Mouse (Mus musculus): ENCODE measurements around the gene Cbr1.

Gene Cbr1

GRCm38 (mm10) chr16:93605553-93605952, at the start of gene Cbr1:
Gene Cbr1 (plus strand): TSS chr16:93605853.
- DNase-seq (ENCODE audit: low spot score), result no peak

- no peak for DNase-seq (ENCODE audit: low spot score)
These were observed 48.0 kb upstream of the Cbr1 start for GRCm38 (mm10) chr16:93557646-93558045.

- DNase-seq (ENCODE audit: low spot score), result no peak
These were observed 47.2 kb upstream of the Cbr1 start for GRCm38 (mm10) chr16:93558499-93558898.

GRCm38 (mm10) chr16:93572383-93572782, 33.3 kb upstream of the Cbr1 start:
- DNase-seq (ENCODE audit: low spot score), result no peak

- no peak for DNase-seq (ENCODE audit: low spot score)
These were observed 32.2 kb upstream of the Cbr1 start for GRCm38 (mm10) chr16:93573434-93573833.

- no peak for DNase-seq (ENCODE audit: low spot score)
These were observed 31.0 kb upstream of the Cbr1 start for GRCm38 (mm10) chr16:93574521-93575191.

- no peak for DNase-seq (ENCODE audit: low spot score)
These were observed 30.1 kb upstream of the Cbr1 start for GRCm38 (mm10) chr16:93575574-93575973.

GRCm38 (mm10) chr16:93576412-93577082, 29.1 kb upstream of the Cbr1 start:
- peak; percentile 62 for DNase-seq (ENCODE audit: low spot score)

- no peak for DNase-seq (ENCODE audit: low spot score)
These were observed 27.2 kb upstream of the Cbr1 start for GRCm38 (mm10) chr16:93578346-93579005.

GRCm38 (mm10) chr16:93581125-93581524, 24.5 kb upstream of the Cbr1 start:
- no peak for DNase-seq (ENCODE audit: low spot score)

- DNase-seq (ENCODE audit: low spot score), result no peak
These were observed 20.5 kb upstream of the Cbr1 start for GRCm38 (mm10) chr16:93584976-93585702.

- DNase-seq (ENCODE audit: low spot score), result no peak
These were observed 19.9 kb upstream of the Cbr1 start for GRCm38 (mm10) chr16:93585703-93586205.

GRCm38 (mm10) chr16:93586382-93586781, 19.3 kb upstream of the Cbr1 start:
- DNase-seq (ENCODE audit: low spot score), result no peak

GRCm38 (mm10) chr16:93588281-93588680, 17.4 kb upstream of the Cbr1 start:
- no peak for DNase-seq (ENCODE audit: low spot score)

GRCm38 (mm10) chr16:93590915-93591314, 14.7 kb upstream of the Cbr1 start:
- no peak for DNase-seq (ENCODE audit: low spot score)

- no peak for DNase-seq (ENCODE audit: low spot score)
These were observed 13.9 kb upstream of the Cbr1 start for GRCm38 (mm10) chr16:93591450-93592430.

- DNase-seq (ENCODE audit: low spot score), result no peak
These were observed 12.9 kb upstream of the Cbr1 start for GRCm38 (mm10) chr16:93592711-93593110.

GRCm38 (mm10) chr16:93593406-93593805, 12.2 kb upstream of the Cbr1 start:
- no peak for DNase-seq (ENCODE audit: low spot score)

- DNase-seq (ENCODE audit: low spot score), result no peak
These were observed 11.2 kb upstream of the Cbr1 start for GRCm38 (mm10) chr16:93594448-93594847.

GRCm38 (mm10) chr16:93595766-93596165, 9.9 kb upstream of the Cbr1 start:
- DNase-seq (ENCODE audit: low spot score), result no peak

- DNase-seq (ENCODE audit: low spot score), result no peak
These were observed 8.8 kb upstream of the Cbr1 start for GRCm38 (mm10) chr16:93596807-93597206.
